Comparison of ENCODE assay signal across 7 mouse cellular contexts in the genomic region with DNA sequence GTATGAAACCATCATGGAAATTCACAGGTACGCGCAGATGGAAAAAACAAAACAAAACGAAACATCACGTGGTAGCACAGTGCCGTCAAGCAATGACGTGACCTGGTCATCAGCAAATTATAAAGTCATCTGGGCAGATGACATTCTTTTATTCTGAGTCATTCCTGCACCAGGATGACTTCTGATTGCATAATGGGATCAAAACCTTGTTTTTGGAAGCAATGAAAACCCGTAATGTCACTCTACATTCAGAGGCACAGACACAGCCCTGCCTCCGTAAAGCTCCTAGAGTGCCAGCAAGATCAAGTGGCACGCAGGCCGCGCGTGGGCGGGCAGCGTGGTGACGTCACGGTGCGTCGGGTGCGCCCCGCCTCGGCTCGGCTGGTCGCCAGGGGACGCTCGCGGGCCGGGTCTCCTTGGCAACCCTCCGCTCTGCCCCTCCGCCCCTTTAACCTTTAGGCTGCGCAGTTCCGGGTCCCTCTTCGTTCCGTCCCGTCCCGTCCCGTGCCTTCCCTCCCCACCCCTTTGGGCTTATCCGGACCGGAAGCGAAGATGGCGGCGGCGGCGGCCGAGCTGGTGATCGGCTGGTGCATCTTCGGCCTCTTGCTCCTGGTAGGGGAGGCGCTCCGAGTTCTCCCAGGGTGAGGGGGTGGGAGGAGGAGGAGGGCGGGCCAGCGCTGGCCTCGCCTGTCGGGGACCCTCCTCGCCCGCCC. TPM values are rescaled to one million over a fixed set of nuclear protein-coding genes. Genes with fewer than 3 reads are reported as not detected.
DNase-seq lines count a peak whose midpoint lies in the region; ATAC-seq and TF ChIP-seq lines count a peak whose summit lies in the region.

A gene (plus strand): TSS at position 426 of the 713 bp plus-strand sequence.

- no peaks in the 10 kb centered on the region for H3K36me3 ChIP-seq in embryonic facial prominence, embryonic 10.5 days (replicated peaks)
- no peaks in the 10 kb centered on the region for H3K36me3 ChIP-seq in intestine, postnatal 0 days (ENCODE audit: control insufficient read depth, insufficient read depth)
- H3K36me3 ChIP-seq in midbrain, embryonic 12.5 days: no peaks in the 10 kb centered on the region
- H3K36me3 ChIP-seq in small intestine, adult 2 months (ENCODE audit: control insufficient read depth, insufficient read depth, low read length): no peaks in the 10 kb centered on the region

- H3K9me3 ChIP-seq in embryonic facial prominence, embryonic 10.5 days: no peaks in the 10 kb centered on the region
- no peaks in the 10 kb centered on the region for H3K9me3 ChIP-seq in intestine, postnatal 0 days (ENCODE audit: control insufficient read depth)
- H3K9me3 ChIP-seq in midbrain, embryonic 12.5 days: no peaks in the 10 kb centered on the region

- ATAC-seq in intestine, postnatal 0 days: peak; percentile 97
- peak; percentile 97 for ATAC-seq in midbrain, embryonic 12.5 days (ENCODE audit: low FRiP score, low read depth)

- H3K9ac ChIP-seq in intestine, postnatal 0 days (ENCODE audit: low read depth, low read length): peak within 1 kb of the TSS; percentile 93
- H3K9ac ChIP-seq in midbrain, embryonic 12.5 days (replicated peaks): peak within 1 kb of the TSS; percentile 78

- H3K4me1 ChIP-seq in embryonic facial prominence, embryonic 10.5 days: peaks cover 8% of the 10 kb centered on the region
- H3K4me1 ChIP-seq in intestine, postnatal 0 days (replicated peaks; ENCODE audit: control insufficient read depth, insufficient read depth, low read length): 0 out of 2 replicates have a peak, but pooled peaks cover 3% of the 10 kb centered on the region
- peaks cover 7% of the 10 kb centered on the region for H3K4me1 ChIP-seq in midbrain, embryonic 12.5 days
- peaks cover 3% of the 10 kb centered on the region for H3K4me1 ChIP-seq in small intestine, adult 2 months (ENCODE audit: control insufficient read depth, insufficient read depth, insufficient read length, low read length)

- TF ChIP-seq POLR2A in small intestine, adult 2 months (IDR thresholded peaks at IDR 0.05; ENCODE audit: low read depth, low read length): peak; percentile 21; the same call in 1 of the 2 replicates

- peak within 1 kb of the TSS; percentile 83 for H3K4me3 ChIP-seq in embryonic facial prominence, embryonic 10.5 days
- H3K4me3 ChIP-seq in intestine, postnatal 0 days (ENCODE audit: low read depth, low read length): peak within 1 kb of the TSS; percentile 99
- H3K4me3 ChIP-seq in midbrain, embryonic 12.5 days: peak within 1 kb of the TSS; percentile 79
- peak within 1 kb of the TSS; percentile 88 for H3K4me3 ChIP-seq in small intestine, adult 2 months (ENCODE audit: low read depth, low read length)

- peak within 1 kb of the TSS; percentile 93 for H3K27ac ChIP-seq in embryonic facial prominence, embryonic 10.5 days (replicated peaks)
- peak within 1 kb of the TSS; percentile 95 for H3K27ac ChIP-seq in intestine, postnatal 0 days (ENCODE audit: low read depth, low read length)
- peak within 1 kb of the TSS; percentile 72 for H3K27ac ChIP-seq in midbrain, embryonic 12.5 days (replicated peaks)
- peak within 1 kb of the TSS; percentile 79 for H3K27ac ChIP-seq in small intestine, adult 2 months (ENCODE audit: insufficient read depth, low read depth, low read length)

- peak; percentile 97 for TF ChIP-seq CTCF in intestine, postnatal 0 days (IDR thresholded peaks at IDR 0.05; ENCODE audit: low read depth)
- peak; percentile 81 for TF ChIP-seq CTCF in small intestine, adult 2 months (IDR thresholded peaks at IDR 0.05; ENCODE audit: extremely low read depth, insufficient read length, insufficient replicate concordance, low read depth, low read length)

- 3% methylated on average over 54 of the region's 54 CpGs for WGBS in embryonic facial prominence, embryonic 10.5 days
- under 1% methylated on average over 50 of the region's 54 CpGs for WGBS in intestine, postnatal 0 days
- WGBS in midbrain, embryonic 12.5 days: 2% methylated on average over 51 of the region's 54 CpGs
- WGBS in small intestine, adult 2 months: under 1% methylated on average over 53 of the region's 54 CpGs

- intact Hi-C loops in left cerebral cortex, postnatal 4 days (cut with DNase I): no loop called here

- peak; percentile 97 for DNase-seq in adrenal gland, postnatal 10 days
- peak; percentile 96 for DNase-seq in embryonic facial prominence, embryonic 10.5 days (ENCODE audit: low spot score)
- peak; percentile 57 for DNase-seq in gonadal fat pad, adult 2 months (ENCODE audit: low read depth)
- peak; percentile 95 for DNase-seq in left cerebral cortex, postnatal 4 days

- H3K27me3 ChIP-seq in embryonic facial prominence, embryonic 10.5 days (replicated peaks; ENCODE audit: low read depth, poor library complexity, severe bottlenecking): no peaks in the 10 kb centered on the region
- no peaks in the 10 kb centered on the region for H3K27me3 ChIP-seq in intestine, postnatal 0 days (replicated peaks; ENCODE audit: control insufficient read depth, insufficient read depth, low read length)
- H3K27me3 ChIP-seq in midbrain, embryonic 12.5 days: no peaks in the 10 kb centered on the region
- H3K27me3 ChIP-seq in small intestine, adult 2 months (ENCODE audit: control insufficient read depth, insufficient read depth, low read length): no peaks in the 10 kb centered on the region

- peak within 1 kb of the TSS; percentile 77 for H3K4me2 ChIP-seq in intestine, postnatal 0 days (replicated peaks; ENCODE audit: low read depth)
- H3K4me2 ChIP-seq in midbrain, embryonic 12.5 days (replicated peaks): peak within 1 kb of the TSS; percentile 63

RNA-seq across cellular contexts. Expression of the gene that starts here (rescaled TPM):
- total RNA-seq in adrenal gland, postnatal 10 days (2021): 10 to 100 TPM; 48.1 to 51.2 TPM
- 21.2 and 21.3 TPM in 2 replicates for polyA plus RNA-seq in embryonic facial prominence, embryonic 10.5 days (2016; fragmentation: Nextera tagmentation; extraction: Ambion mirVana)
- polyA plus RNA-seq in gonadal fat pad, adult 2 months (2012; rRNA removed): 21.8 and 22.6 TPM in 2 replicates
- polyA plus RNA-seq in intestine, postnatal 0 days (2015; fragmentation: Nextera tagmentation; extraction: Ambion mirVana): 68.8 and 73.7 TPM in 2 replicates
- 10 to 100 TPM; 59.4 to 64.5 TPM for total RNA-seq in left cerebral cortex, postnatal 4 days (2021)
- polyA plus RNA-seq in midbrain, embryonic 12.5 days (2016; fragmentation: Nextera tagmentation; extraction: Ambion mirVana): 33.4 and 37.3 TPM in 2 replicates
- polyA plus RNA-seq in small intestine, adult 2 months (2012; rRNA removed): 3.3 and 8.5 TPM in 2 replicates

Comparison
In these comparisons a context has a peak if more than half of its experiments do, and no peak if none do; other contexts are left out.
1. Peak in every context shown above with its lines: DNase-seq, ATAC-seq, H3K4me3 ChIP-seq and H3K27ac ChIP-seq.